Mouse (Mus musculus) megakaryocyte, embryonic 14.5 days (primary cell): ENCODE results near the gene Rbm28.

Experiments
- FLI1 ChIP-seq: IDR thresholded peaks from 2 replicates; pipeline ENCODE4 v1.6.1; 2012; ENCODE audit warnings: low read length, inconsistent platforms, mixed read lengths
- GATA1 ChIP-seq: IDR thresholded peaks from 3 replicates; pipeline ENCODE4 v1.6.1; 2012; ENCODE audit warnings: mixed read lengths, low read length, inconsistent platforms, borderline replicate concordance

- no peak for TF ChIP-seq GATA1
- no peak for TF ChIP-seq FLI1
These were observed 31.3 kb upstream of the Rbm28 start for GRCm38 (mm10) chr6:29195846-29196698.
